Mouse (Mus musculus): Measurements from ENCODE around the gene Pxn.
"Not testable (repeated sequence)": the region's sequence is repeated elsewhere in the genome, so short reads cannot be mapped to it uniquely, and the experiment has no call there.

Gene Pxn

DNA sequence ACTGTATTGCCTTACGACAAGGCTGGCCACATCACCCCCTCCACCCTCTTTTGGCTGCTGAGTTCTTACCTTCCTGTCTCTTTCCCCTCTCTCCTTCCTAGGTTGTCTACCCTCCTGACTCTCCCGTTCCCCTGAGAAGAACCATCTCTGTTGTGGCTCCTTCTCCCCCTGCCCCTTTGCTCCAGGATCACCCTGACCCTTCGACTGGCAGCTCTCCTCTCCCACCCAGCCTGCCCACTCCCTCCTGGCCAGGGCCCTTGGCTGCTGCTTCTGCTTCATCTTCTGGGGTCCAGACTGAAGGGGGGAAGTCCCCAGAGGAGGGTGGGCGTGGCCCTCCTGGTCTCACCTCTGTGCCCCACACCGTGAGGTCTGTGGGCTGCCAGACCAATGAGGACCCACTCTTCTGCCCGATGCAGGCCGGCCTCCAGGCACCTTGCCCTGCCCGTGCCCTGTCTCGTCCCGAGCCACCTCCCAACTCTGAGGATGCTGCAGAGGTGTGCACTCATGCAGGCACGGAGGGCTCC is 44.1 kb downstream of the Pxn start:
- DNase-seq (ENCODE audit: low spot score in 2 of 2), result no peak

GRCm38 (mm10) chr5:115551386-115551785 is 44.9 kb downstream of the Pxn start:
- no peak for DNase-seq (ENCODE audit: low spot score in 2 of 2)

GRCm38 (mm10) chr5:115551799-115552198 is 45.3 kb downstream of the Pxn start:
- no peak for DNase-seq (ENCODE audit: low spot score in 2 of 2)

DNA sequence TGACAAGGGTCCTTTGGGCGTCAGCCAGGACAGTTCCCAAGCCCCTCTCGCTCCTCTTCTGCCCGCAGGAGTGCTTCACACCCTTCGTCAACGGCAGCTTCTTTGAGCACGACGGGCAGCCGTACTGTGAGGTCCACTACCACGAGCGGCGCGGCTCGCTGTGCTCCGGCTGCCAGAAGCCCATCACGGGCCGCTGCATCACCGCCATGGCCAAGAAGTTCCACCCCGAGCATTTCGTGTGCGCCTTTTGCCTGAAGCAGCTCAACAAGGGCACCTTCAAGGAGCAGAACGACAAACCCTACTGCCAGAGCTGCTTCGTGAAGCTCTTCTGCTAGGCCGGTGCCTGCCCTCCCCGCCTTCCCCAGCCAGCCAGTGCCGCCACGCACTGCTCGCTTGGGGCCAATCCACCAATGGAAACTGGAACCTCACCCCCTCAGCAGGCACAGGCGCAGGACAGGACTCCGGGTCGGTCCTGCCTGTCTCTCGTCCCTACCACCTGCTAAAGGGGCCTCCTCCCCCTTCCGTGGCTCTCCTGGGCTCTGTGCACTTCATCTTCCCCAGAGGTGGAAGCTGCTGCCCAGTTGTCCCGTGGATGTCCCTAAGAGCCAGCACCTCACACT is 47.4 kb downstream of the Pxn start:
- DNase-seq (ENCODE audit: low spot score in 2 of 2), result no peak

DNA sequence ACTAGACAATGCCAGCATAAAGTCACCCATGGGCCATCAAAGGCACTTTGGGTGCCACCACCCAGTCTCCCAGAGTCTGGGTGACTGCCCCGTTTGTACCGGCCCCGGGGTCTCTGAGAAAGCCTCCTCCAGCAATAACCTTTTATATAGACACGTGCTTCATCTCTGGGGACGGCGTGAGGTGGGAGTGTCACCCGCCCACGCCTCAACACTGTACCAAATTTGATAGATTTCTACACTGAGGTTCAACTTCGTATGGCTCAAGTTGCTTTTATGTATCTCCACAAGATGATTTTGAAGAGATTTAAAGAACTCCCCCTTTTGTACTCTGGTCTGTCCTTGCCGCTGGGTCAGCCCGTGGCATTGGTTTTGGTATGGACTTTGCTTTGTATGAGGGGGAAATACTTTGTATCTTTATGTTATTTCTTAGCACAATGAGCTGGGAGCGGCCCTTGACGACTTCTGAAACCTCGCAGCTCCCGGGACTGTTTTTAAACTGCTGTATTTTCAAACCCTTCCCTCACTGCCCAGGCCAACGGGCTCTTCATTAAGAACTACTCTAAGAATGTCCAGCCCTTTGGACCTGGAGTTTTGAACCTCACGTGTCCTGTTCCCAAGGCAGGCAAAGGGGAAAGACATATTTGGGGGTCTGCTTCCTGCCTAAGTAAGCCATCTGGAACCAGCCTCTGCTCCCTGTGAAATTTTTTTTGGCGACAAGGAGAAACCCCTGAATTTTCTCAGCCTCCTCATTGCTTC is 48.2 kb downstream of the Pxn start:
- no peak for DNase-seq (ENCODE audit: low spot score in 2 of 2)

GRCm38 (mm10) chr5:115556217-115556616 is 49.7 kb downstream of the Pxn start:
- peak; percentile 62 to 76 for DNase-seq (ENCODE audit: low spot score in 2 of 2)

DNA sequence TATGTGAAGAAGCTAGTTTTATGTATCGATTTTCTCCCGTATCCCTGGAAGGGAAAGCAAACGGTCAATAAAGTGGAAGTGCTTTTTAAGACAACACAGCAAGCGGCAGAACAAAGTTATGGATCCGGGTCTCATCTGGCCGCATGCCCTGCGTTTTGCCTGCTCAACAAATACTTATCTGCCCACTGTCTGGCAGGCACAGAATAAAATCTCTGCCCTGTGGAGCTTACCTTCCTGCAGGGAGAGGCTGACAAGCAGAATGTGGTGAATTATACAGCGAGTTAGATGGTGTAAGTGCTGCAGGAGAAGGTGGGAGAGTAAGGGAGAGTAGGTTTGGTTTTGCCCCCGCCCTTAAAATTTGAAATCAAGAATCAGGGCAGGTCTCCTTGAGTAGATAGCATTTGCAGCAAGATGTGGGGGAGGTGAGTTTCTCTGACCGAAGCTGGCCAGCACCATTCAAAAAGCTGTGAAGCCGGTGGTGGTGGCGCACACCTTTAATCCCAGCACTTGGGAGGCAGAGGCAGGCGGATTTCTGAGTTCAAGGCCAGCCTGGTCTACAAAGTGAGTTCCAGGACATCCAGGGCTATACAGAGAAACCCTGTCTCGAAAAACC is 51.8 kb downstream of the Pxn start:
- no peak for DNase-seq (ENCODE audit: low spot score in 2 of 2)

DNA sequence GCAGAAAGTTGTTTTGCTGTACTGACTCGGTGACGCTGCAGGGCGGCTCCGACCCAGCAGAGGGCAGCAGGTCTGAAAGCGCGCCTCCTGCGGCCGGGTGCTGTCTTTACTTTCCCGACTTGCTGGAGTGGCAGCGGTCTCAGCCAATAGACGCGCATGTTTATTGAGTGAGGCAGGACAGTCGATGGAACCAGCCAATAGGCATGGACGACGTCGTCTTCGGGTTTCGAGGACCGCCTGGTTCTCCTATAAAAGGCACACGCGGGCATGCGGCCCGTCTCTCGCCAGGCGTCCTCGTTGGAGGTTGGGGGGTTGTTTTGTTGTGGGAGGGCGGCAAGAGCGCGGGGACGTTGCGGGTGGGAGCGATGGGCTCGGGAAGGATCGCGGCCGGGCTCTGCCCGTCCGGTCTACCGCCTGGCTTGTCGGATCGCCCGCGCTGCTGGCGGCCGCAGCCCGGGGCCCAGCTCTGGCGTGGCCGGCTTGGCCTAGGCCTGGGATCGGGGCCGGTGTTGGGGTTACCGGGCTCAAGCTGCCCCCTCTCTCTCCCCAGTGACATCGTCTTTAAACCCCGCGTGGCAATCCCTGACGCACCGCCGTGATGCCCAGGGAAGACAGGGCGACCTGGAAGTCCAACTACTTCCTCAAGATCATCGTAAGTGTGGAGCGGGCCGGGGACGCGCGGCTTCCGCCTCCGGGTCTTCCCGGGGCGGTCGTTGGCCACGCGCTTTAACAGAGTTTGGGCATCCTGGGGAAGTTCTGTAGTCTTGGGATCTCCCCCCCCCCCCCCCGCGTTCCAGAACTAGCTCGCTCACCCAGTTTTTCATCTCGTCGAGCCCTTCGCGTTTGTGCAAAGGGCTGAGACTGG is 53.0 kb downstream of the Pxn start, which contains the start of gene Rplp0:
Gene Rplp0, plus strand, starts transcription at position 231 of the 865 bp plus-strand sequence.
- DNase-seq (ENCODE audit: low spot score in 2 of 2), result peak; percentile 99 to 100

DNA sequence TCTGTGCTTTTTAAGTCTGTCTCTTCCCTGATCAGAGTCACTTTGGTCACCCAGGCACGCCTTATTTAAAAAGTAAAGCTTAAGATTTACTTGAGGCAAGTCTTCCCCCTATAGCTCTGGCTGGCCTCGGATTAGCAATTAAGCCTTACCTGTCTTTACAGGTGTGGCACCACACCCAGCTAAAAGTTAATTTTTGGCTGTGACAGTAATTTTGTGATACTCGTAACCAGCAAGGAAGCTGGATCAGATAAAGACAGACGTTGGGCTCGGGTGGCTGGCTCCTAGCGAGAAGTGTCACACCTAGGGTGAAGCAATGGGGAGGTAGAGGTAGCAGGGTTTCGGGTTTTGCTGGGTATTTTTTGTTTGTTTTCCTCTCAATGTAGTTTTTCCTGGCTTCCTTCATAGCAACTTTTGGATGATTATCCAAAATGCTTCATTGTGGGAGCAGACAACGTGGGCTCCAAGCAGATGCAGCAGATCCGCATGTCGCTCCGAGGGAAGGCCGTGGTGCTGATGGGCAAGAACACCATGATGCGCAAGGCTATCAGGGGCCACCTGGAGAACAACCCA is 53.9 kb downstream of the Pxn start:
- peak in 1 of 2 experiments; percentile 44 for DNase-seq (ENCODE audit: low spot score in 2 of 2)

GRCm38 (mm10) chr5:115563771-115564585 is 57.5 kb downstream of the Pxn start:
- DNase-seq (ENCODE audit: low spot score in 2 of 2), result no peak

GRCm38 (mm10) chr5:115564737-115565393 is 58.4 kb downstream of the Pxn start, which contains the start of gene Gcn1l1:
TSS of gene Gcn1l1 (plus strand) at chr5:115565254.
- DNase-seq (ENCODE audit: low spot score in 2 of 2), result peak; percentile 69 to 81

DNA sequence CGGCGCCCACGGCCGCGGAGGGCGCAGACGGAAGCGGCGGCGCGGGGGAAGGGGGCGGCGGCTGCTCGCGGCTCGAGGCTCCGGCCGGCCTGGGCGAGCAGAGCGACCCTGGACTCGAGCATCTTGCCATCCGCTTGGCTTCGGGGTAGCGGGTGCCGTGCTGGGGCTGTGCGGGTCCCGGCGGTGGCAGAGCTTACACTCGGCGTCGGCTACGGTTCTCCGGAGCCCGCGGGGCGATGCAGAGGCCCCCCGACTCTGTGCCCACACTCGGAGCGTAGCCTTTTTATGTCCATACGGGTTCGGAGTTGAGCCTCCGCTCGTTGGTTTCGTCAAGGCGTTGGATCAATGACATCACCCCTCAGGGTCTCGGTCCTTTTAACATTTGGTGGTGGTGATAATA is 58.9 kb downstream of the Pxn start:
- no peak for DNase-seq (ENCODE audit: low spot score in 2 of 2)

- no peak for DNase-seq (ENCODE audit: low spot score in 2 of 2)
These were observed 62.2 kb downstream of the Pxn start for GRCm38 (mm10) chr5:115568681-115569080.

- no peak for DNase-seq (ENCODE audit: low spot score in 2 of 2)
These were observed 62.8 kb downstream of the Pxn start for GRCm38 (mm10) chr5:115569308-115569707.

DNA sequence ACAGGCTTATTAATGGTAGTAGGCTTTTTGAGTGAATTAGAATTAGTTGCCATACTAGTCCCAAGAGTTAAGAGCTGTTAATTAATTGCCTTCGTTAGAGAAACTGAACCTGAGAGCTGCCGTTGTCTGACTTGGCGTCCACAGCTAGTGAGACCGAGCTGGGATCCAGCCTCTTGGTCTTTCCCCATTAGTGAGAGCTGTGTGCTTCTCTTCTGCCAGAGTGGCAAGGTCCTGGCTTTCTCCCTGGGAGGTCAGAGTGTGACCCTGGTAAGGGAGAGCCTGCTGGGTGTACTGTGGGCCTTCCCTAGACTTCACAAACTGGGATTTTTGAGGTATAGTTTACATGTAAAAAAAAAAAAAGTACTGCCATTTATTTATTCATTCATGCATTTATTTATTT is 63.2 kb downstream of the Pxn start:
- DNase-seq (ENCODE audit: low spot score in 2 of 2), result no peak

DNA sequence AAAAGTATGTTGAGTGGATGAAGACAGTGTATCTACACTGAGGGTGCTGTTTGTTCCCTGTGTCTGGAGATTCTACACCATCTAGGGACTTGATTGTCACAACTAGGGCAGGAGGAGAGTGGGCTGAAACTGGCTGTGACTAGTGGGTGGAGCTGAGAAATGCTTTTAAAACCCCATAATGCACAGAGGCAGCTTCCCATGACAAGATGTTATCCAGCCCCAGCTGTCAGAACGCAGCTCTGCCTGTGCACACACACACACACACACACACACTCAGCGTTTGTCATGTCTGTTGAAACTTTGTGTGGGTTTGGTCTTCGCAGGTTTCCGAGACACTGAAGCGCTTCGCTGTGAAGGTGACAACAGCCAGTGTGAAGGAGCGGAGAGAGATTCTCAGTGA is 64.6 kb downstream of the Pxn start:
- DNase-seq (ENCODE audit: low spot score in 2 of 2), result no peak

- no peak for DNase-seq (ENCODE audit: low spot score in 2 of 2)
These were observed 66.4 kb downstream of the Pxn start for GRCm38 (mm10) chr5:115572679-115573535.

- no peak for DNase-seq (ENCODE audit: low spot score in 2 of 2)
These were observed 68.5 kb downstream of the Pxn start for GRCm38 (mm10) chr5:115574992-115575391.

GRCm38 (mm10) chr5:115577686-115578085 is 71.2 kb downstream of the Pxn start:
- DNase-seq (ENCODE audit: low spot score in 2 of 2), result not testable (repeated sequence)

Data from spleen, postnatal 10 days (tissue).